Mouse (Mus musculus): ENCODE measurements around the gene Lrrc27.

DNA sequence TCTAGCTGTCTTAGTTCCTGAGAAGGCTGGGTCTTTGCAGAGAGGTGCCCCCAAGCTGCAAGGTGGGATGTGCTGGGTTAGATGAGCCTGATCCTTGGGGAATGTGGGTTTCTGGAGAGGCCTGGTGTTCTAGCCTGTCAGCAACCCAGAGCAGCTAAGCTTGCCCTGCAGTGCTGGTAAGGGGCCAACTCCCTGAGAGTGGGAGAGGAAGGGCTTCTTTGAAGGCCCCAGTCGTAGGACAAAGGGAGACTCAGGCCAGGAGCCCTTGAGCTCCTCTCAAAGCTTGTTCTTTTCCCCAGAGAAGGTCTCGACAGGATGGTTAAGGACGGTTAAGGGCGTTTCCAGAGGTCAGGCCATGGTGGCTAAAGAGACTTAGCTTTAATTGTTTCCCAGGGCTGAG lies 51.5 kb downstream of the Lrrc27 start:
- no peak for TF ChIP-seq CTCF (conservative IDR thresholded peaks at IDR 0.05; ENCODE audit: low read length)
- TF ChIP-seq POU5F1 (IDR thresholded peaks at IDR 0.05; ENCODE audit: borderline replicate concordance, low read length) = no peak
- no peak for TF ChIP-seq NANOG (IDR thresholded peaks at IDR 0.05; ENCODE audit: borderline replicate concordance, low read length)
